Mouse (Mus musculus) mesoderm, embryonic 11.5 days (tissue): Measurements from ENCODE around the gene Mrpl44.

Experiments
- DNase-seq: peaks from one replicate; pipeline ENCODE4 v3.0.0-alpha.2; 2012; ENCODE audit warnings: low read depth, low spot score

Gene Mrpl44

DNA sequence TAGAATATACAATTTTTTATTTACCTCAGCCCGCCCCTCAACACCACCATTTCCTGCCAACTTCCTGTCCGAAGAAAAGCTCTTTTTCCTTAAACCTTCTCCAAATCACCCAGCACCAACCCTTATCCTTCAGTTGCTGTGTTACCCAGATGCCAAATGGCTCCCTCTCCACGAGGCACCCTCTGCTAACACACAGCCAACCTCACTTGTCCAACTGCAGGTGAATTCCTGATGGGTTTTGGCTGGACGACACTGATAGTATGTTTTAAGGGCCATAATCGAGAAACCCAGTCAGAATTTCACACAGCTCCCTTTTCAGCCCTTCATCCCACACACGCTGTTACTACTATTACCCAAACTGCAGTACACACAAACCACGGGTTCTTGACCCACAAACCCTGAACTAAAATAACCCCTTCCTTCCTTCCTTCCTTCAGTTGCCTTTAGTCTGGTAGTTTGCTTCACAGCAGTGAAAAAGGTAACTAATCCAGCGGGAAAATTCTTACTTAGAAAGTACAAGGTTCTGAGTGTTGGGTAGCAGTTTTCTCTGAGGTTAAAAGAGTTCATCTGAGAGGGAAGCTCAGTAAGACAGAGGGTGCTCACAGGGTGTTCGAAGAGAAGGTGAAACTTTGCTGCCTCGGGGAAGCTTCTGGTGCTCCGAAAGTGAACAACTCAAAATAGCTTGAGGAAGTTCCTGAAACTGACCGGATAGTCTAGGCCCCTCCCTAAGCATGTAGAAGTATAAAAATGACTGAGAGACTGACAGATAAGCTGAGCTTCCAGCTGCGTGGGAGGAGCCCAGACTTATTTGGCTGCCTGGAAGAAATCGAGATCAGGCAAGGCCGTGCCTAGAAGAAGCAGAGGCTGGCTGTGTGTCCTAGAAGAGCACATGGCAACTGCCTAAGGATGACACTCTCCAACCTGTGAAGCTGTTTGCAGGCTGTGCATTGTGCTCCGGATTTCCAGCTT, 13.3 kb upstream of the Mrpl44 start:
- DNase-seq: no peak

DNA sequence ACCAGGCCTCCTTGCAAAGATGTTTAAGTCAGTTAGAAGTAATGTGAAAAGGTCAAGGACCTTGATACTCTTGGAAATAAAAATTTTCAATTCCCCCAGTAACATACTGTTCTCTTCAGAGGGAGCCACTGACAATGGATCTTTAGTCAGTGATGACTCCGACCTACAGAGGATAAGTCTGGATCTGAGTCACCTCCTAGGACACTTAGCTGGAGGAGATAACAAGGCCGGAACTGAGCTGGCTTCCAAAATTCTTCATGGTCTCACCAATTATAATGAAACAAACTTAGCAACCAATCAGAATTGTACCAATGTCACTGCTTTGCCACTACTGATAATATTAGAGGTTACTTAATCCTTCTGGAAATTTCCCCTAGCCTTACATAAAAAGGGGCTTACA, 11.8 kb upstream of the Mrpl44 start:
- DNase-seq: no peak

DNA sequence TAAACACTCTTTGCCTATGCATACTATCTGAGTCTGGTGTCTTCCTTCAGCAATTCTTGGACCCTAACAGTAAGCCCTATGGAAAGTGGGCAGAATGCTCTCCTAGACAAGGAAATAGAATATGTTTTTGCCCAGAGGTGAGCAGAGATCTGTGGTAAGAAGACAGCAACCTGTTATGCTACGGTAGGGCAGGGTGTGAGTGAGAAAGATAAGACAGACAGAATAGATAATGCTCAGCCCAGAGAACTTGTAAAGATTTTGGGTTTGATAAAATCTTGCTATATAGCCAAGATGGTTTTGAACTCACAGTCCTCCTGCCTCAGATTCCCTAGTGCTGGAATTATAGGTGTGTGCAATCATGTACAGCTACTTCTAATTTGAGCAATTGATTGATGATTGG, 11.3 kb upstream of the Mrpl44 start:
- no peak for DNase-seq

DNA sequence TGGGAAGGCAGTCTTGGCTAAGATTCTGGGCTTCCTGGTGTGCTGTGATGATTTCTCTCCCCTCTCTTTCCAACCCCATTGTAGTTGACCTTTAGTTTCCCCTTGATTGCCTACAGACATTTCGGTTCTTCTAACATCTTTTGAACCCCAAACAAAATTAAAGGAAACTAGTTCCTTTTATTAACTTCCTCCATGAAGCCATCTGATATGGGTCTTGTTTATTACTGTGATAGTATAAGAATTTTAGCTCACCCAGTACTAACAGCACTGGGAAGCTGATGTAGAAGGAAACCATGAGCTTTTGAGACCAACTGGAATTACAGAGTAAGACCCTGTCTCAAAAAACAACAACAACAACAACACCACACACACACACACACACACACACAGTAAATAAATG, 7.6 kb upstream of the Mrpl44 start:
- DNase-seq: no peak

DNA sequence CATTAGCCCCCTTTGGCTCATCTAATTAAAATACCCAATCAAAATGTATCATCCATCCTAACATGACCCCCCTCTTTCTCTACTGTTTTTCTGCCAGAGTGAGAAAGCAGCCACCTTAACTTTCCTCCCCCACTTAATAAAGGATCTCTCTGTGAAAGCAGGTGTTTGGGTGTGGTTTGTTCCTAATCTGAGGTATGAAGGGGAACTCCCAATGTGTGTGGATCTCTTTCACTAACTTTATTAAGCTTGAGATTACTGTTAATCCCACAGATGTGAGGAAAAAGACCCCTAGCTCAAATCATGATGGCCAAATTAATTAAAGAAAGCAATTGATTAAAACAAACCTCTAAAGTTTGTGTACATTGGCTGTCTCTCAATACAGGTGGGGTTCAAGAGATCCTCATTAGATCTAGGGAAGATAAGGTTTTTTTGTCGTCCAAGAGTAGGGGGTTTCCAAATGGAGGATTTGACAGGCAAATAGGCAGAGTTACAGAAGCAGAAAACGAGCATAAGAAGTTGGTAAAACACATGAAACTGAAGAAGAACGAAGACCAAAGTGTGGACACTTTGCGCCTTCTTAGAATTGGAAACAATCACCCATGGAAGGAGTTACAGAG, 1.5 kb upstream of the Mrpl44 start:
- DNase-seq: no peak

DNA sequence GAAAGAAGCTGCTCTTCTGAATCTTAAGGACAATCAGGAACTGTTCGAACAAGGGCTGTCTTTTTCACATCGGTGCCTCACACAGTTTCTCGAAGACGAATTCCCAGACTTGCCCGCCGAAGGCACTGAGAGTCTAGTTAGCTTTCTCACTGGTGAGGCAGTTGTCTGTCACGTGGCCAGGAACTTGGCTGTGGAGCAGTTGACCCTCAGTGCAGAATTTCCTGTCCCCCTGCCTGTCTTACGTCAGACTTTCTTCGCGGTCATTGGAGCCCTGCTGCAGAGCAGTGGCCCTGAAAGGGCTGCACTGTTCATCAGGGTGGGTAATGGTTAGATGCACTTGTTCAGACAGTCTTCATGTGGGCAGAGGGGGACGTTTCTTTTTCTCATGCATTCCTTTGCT, 2.2 kb downstream of the Mrpl44 start:
- DNase-seq: no peak

DNA sequence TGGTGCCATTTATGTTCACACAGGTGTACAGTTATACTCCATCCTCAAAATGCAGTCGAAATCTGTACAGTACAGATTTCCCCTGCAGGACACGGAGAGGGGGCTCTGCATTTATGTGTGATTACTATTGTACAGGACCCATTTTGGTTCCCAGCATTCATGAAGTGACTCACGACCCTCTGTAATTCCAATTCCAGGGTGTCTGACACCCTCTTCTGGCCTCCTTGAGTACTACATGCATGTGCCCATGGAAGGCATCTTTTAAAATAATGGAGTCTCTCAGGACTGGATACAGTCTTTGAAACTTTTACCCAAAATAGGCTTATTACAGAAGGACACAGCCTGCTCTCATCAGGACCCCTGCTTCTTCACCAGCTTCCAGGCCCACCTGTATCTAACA, 6.6 kb downstream of the Mrpl44 start:
- DNase-seq: peak; percentile 12

DNA sequence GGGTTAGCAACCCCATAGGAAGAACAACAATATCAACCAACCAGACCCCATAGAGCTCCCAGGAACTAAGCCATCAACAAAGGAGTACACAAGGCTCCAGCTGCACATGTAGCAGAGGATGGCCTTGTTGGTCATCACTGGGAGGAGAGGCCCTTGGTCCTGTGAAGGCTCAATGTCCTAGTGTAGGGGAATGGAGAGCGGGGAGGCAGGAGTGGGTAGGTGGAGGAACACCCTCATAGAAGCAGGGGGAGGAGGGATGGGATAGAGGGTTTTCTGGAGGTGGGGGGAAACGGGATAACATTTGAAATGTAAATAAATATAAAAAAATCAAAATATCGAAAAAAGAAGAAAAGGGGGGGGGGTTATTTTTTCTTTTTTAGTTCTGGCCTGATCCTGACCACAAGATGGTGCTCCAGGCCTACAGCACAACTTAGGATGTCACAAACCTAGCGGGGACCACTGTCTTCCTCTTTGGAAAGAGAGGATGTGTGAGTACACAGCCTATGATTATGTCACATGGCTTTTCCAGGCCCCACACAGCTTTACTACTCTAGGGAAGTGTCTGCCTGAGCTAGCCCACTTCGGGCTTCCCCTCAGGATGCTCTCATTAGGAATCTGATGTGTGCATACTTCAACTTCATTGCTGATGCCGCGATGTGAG, 10.6 kb downstream of the Mrpl44 start:
- DNase-seq: peak; percentile 23

DNA sequence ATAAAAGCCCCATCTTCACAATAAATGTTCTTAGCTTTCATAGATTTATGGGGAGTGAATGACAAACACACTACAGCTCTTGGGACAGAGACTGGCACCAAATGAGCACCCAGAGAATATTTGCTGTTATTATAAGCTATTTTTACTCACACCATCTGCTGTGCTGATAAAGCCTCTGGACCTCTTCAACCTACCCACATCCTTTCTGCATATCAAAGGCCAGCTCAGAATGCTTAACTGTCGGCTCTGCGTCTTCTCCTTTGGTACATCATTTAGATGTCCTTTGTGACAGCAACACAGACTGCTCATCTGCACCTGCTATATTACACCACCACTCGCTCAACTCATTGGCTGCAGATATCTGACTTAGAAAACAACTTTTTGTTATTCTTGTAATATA, 21.3 kb downstream of the Mrpl44 start:
- no peak for DNase-seq

DNA sequence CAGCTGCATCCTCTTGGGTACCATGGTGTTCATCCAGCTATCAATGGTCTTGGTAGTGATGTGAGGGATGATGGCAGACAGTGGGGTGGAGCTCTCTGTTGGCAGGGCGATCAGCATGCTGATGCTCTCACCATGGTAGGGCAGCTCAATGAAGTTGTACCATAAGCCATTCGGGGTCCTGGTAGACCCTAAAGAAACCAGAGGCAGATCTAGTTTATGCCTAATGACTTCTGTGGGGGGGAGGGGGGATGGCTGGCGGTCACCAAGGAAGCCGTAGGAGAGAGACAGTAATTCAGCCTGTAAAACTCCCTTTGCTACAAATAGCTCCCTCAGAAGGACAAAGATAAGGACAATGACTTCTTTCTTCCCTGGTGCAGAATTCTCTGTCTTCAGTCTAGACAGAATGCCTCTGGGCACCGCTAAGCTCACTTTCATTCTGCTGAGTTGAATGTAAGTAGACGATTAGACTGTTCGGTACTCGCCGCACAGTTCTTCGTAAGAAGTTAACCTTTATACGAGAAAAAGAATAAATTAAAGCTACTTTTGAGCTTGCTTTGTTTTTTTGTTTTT, 27.1 kb downstream of the Mrpl44 start:
- DNase-seq: peak; percentile 50

DNA sequence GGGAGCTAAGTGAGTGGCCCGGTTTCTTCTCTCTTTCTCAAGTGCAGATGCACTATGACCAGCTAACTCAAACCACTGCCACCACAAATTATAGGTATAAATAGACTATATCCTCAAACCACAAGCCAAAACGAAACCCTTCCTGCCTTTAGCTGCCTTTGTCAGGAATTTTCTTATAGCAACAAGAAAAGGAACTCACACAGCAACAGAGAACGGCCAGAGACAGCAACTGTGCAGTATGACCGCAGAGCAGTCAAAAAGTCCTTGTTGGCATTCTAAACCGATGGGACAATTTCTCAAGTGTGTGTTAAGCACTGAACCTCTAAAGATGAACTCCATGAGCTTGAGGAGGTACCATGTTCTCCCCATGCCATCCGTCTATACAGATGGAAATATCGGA, 27.8 kb downstream of the Mrpl44 start:
- no peak for DNase-seq

DNA sequence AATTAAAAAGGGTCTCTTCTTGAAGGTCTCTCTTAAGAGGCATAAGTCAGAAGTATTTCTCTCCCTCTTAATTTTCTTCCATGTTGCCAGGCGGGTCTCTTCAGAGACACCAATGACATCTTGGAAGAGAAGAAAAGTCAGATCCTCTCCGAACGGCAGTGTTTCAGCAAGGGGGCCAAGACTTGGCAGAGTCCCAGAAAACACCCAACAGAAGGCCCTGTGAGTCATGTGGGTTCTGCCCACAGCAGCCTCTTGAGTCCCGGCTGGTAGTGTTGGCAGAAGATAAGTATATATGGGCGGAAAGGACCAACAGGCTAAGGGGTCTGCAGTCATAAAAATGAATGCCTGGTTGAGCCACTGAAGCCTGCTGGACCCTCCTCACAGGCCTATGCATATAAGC, 31.0 kb downstream of the Mrpl44 start:
- DNase-seq: no peak

DNA sequence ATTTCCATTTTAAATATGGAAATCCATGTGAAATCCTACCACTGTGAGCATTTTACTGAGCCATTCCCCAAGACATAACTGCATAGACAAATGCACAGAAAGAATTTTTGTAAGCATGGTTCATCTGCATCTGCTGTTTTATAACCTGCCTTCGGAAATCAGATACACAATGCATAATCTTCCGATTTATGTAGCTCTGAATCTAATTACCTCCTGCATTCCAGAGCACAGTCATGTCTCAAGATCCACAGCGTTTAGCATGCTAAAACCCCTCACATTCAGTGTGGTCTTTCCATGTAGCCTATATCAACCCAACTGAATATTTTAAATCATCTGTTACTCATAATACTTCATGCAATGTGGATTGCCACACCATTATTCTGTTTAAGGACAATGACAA, 33.6 kb downstream of the Mrpl44 start:
- no peak for DNase-seq

DNA sequence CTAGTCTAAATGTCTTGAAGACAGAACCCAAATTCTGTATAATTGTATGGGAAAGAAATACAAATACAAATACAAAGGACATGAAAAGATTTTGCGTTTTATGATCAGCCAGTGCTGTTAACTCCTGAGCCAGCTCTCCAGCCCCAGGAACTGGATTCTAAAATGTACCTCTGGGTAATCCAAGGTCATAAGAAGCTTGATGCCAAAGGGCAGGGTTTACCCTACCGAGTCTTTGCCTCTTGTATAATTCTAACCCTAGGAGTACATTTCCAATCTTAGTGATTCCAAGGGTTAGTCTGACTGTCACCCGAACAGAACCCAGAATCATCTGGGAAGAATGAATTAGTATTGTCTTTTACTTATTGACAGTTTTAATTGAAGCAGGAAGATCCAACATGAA, 39.6 kb downstream of the Mrpl44 start:
- no peak for DNase-seq

DNA sequence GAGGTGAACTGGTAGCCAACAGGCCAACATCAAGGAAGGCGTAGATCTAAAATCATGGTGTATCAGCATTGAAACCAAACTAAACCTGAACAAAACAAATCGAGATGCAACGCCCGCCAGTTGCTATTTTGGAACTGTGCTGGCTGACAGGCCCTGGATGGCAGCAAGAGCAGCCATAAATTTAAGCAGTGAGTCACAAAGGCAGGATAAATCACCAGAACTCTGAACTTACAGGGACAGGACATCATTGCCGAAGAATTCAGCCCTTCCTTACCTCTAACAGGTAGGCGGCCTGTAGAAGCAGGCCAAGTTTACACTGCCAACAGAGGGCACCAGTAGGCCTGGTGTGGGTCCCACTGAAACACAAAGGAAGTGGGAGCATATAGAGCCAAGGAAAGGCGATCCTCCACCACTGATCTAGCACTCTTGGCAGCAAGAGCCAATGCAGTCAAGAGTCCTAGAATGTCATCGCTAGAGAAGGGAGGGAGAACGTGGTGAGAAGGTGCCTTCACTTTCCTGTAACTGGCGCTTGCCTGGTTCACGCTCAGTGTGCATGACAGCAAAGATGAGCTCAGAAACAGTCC, 43.6 kb downstream of the Mrpl44 start:
- no peak for DNase-seq

DNA sequence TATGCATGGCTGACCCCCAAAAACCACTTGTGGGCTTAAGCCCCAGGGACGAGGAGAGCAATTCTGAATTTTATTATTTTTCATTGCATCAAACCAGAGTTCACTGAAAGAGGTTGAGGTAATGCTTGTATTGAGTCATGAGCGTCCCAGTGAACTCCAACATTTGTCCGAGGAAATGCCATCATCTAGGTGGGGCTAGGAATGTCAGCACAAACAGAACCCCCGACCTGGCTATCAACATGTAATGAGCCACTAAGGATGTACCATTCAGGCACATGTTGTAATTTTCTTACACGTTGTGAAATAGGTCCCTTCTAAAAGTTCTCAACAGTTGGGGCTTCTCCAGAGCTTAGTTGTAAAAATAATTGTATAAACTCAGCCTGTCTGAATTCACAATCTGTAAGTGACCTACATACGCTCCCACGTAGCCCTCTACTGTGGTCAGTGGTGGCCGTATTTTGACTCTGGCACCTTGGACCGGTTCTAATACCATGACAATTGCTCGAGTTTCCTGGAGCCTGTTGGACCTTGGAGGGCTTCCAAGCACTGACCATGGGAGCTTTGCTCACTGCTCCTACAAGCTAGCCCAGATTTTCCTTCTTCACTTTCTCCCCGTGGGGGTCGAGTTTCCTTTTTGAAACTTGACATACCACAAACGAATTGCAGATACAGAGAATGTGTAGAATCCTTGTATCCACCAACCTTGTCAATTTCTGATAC, 47.1 kb downstream of the Mrpl44 start:
- DNase-seq: no peak

DNA sequence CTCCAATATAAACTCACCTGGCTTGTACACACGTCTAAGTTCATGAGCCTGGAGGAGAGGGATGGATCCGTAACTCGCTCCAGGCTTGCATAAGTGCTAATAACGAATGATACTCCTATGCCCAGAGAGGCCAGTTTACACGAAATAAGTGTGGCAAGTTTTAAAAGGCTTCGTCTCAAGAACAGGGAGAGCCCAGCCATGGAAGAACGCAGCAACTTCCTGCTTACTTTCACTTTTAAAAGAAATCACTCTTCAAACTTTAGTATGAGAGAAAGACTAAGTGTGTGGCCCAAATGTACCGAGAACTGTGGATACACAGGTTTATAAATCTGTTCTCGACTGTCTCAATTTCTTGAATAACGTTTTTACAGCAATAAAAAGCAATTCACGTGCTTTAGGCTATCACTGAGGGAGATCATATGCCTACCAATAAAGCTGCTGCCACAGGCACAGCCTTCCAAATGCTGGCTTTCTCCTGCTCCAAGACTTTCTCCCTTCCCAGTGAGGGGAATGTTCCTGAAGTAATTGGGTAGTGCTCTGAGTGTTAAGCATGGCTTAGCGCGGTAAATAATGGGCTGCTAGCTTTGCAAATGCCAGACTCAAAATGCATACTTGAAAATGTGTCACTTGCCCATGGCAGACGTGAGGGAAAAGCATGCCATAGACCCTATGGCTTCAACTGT, 48.3 kb downstream of the Mrpl44 start:
- no peak for DNase-seq
